20 mouse cellular contexts compared by ENCODE assay signal in the genomic region with DNA sequence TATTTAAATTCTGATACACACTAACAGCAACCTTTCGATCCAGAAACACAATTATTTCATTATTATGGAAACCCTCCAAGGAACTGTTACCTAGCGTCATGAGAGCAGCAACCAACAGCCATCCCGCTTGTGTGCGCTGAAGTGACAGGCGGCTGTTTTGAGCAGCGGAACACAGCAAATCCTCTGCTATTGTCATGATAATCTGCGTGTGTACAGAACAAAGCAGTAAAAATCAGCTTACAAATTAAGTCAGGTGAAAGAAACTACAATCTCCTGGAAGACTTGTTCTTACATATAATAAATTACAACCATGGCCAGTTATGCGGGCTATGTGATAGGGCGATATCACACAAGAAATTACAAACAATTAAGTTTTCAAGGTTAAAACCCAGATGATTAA.
"Had no signal": no experiment of that assay in that cellular context is flagged by ENCODE, and none has a peak within 500 bp of the region (broad histone marks: within the 10 kb centered on the region; RNA-seq: fewer than 3 reads in every experiment).

No protein-coding gene starts in this region.

- H3K4me1 ChIP-seq: limb, embryonic 12.5 days; limb, embryonic 15.5 days; neural tube, embryonic 13.5 days; stomach, embryonic 15.5 days had no signal

- H3K27ac ChIP-seq: limb, embryonic 12.5 days; limb, embryonic 15.5 days; liver, embryonic 14.5 days; macrophage; midbrain, embryonic 13.5 days; neural tube, embryonic 13.5 days; stomach, embryonic 15.5 days had no signal

- H3K9ac ChIP-seq: limb, embryonic 12.5 days; limb, embryonic 15.5 days; liver, embryonic 14.5 days; liver, postnatal 0 days; lung, embryonic 14.5 days; midbrain, embryonic 13.5 days; neural tube, embryonic 13.5 days; stomach, embryonic 15.5 days had no signal

- H3K27me3 ChIP-seq: limb, embryonic 12.5 days; limb, embryonic 15.5 days; midbrain, embryonic 13.5 days; neural tube, embryonic 13.5 days; stomach, embryonic 15.5 days had no signal

- H3K4me2 ChIP-seq: limb, embryonic 12.5 days; limb, embryonic 15.5 days; liver, embryonic 11.5 days; lung, embryonic 14.5 days; midbrain, embryonic 13.5 days; neural tube, embryonic 13.5 days; stomach, embryonic 15.5 days had no signal

- ATAC-seq: liver, postnatal 0 days; lung, postnatal 0 days; midbrain, embryonic 13.5 days had no signal

- DNase-seq: kidney, adult 9 months; kidney, postnatal 14 days; kidney, postnatal 4 days; left cerebral cortex, postnatal 4 days; liver, postnatal 0 days; lung, embryonic 14.5 days; retina, postnatal 1 day; right cerebral cortex, postnatal 25 days; spleen, adult 18-20 months; thymus, postnatal 25 days had no signal

- H3K9me3 ChIP-seq: limb, embryonic 12.5 days; limb, embryonic 15.5 days; midbrain, embryonic 13.5 days; neural tube, embryonic 13.5 days; stomach, embryonic 15.5 days had no signal

- H3K4me3 ChIP-seq: limb, embryonic 12.5 days; limb, embryonic 15.5 days; midbrain, embryonic 13.5 days; myocyte; neural tube, embryonic 13.5 days; stomach, embryonic 15.5 days had no signal
